Mouse (Mus musculus) embryonic facial prominence, embryonic 10.5 days (tissue): Measurements from ENCODE around the gene Prkce. TPM values are rescaled to one million over a fixed set of nuclear protein-coding genes. Genes with fewer than 3 reads are reported as not detected.

Experiments used
- DNase-seq: peaks from one replicate; pipeline ENCODE4 v3.0.0-alpha.2; 2017; ENCODE audit warnings: low spot score
- H3K27ac ChIP-seq: fragments of 300-500 bp; sonication (generic); replicated peaks from 2 replicates; pipeline ENCODE4 v1.5.1; 2016; ENCODE audit warnings: mild to moderate bottlenecking
- H3K27me3 ChIP-seq: fragments of 300-500 bp; sonication (generic); replicated peaks from 2 replicates; pipeline ENCODE4 v1.6.1; 2016; ENCODE audit warnings: low read depth, mild to moderate bottlenecking; ENCODE audit not compliant: poor library complexity, severe bottlenecking
- H3K36me3 ChIP-seq: fragments of 300-500 bp; sonication (generic); replicated peaks from 2 replicates; pipeline ENCODE4 v1.6.1; 2016; ENCODE audit warnings: mild to moderate bottlenecking, moderate library complexity
- H3K4me1 ChIP-seq: fragments of 300-500 bp; sonication (generic); 2 replicates; pipeline ENCODE4 v1.6.1; 2016
- H3K4me3 ChIP-seq: fragments of 300-500 bp; sonication (generic); 2 replicates; pipeline ENCODE4 v1.5.1; 2016; ENCODE audit warnings: mild to moderate bottlenecking, moderate library complexity
- H3K9me3 ChIP-seq: fragments of 300-500 bp; sonication (generic); 2 replicates; pipeline ENCODE4 v1.6.1; 2016; ENCODE audit warnings: mild to moderate bottlenecking
- WGBS: fragments of 180-500 bp; shearing (Covaris S2); methylation state at CpG from one replicate; pipeline ENCODE4 v1.1.7; 2016; 5-methylcytosine and 5-hydroxymethylcytosine counted together
- polyA plus RNA-seq: library from polyadenylated mRNA; unstranded; fragments of >200 nt; fragmentation: Nextera tagmentation; extraction: Ambion mirVana; gene quantifications from 2 replicates; pipeline ENCODE4 v1.2.1, GENCODE M21; 2016

The Prkce gene
- polyA plus RNA-seq, 1 experiment from 2014 or later: 4.2 TPM

- peaks cover 56% of the 10 kb centered on the region for H3K4me1 ChIP-seq
- no peaks in the 10 kb centered on the region for H3K27me3 ChIP-seq
- no peak overlapping the region for H3K4me3 ChIP-seq
- H3K36me3 ChIP-seq: no peaks in the 10 kb centered on the region
- 93% methylated on average over 11 of the region's 11 CpGs for WGBS
- H3K27ac ChIP-seq: peak overlapping the region; percentile 1; the same call in 1 of the 2 replicates
- no peak for DNase-seq
- H3K9me3 ChIP-seq: no peaks in the 10 kb centered on the region
Observed at GRCm38 (mm10) chr17:86302266-86302665, 134.7 kb downstream of the Prkce start.

- peaks cover 52% of the 10 kb centered on the region for H3K4me1 ChIP-seq
- no peak overlapping the region for H3K4me3 ChIP-seq
- 90% methylated on average over 14 of the region's 14 CpGs for WGBS
- no peaks in the 10 kb centered on the region for H3K9me3 ChIP-seq
- peak overlapping the region; percentile 21; the same call in 1 of the 2 replicates for H3K27ac ChIP-seq
- no peaks in the 10 kb centered on the region for H3K36me3 ChIP-seq
- no peak for DNase-seq
- no peaks in the 10 kb centered on the region for H3K27me3 ChIP-seq
Observed at GRCm38 (mm10) chr17:86302861-86303331, 135.3 kb downstream of the Prkce start.

- H3K4me1 ChIP-seq: peaks cover 52% of the 10 kb centered on the region
- no peaks in the 10 kb centered on the region for H3K36me3 ChIP-seq
- no peaks in the 10 kb centered on the region for H3K27me3 ChIP-seq
- 84% methylated on average over 19 of the region's 19 CpGs for WGBS
- peak; percentile 24 for DNase-seq
- no peaks in the 10 kb centered on the region for H3K9me3 ChIP-seq
- no peak overlapping the region for H3K4me3 ChIP-seq
- H3K27ac ChIP-seq: peak overlapping the region; percentile 21
Observed at GRCm38 (mm10) chr17:86303401-86304243, 136.0 kb downstream of the Prkce start.

GRCm38 (mm10) chr17:86304923-86305630 is 137.5 kb downstream of the Prkce start:
- DNase-seq: no peak
- Histone ChIP-seq H3K27me3 (no peaks in the 10 kb centered on the region), H3K9me3 (no peaks in the 10 kb centered on the region), H3K27ac (no peak overlapping the region; the same call in 1 of the 2 replicates), H3K36me3 (no peaks in the 10 kb centered on the region), H3K4me3 (no peak overlapping the region), H3K4me1 (peaks cover 50% of the 10 kb centered on the region)
- 86% methylated on average over 17 of the region's 17 CpGs for WGBS

GRCm38 (mm10) chr17:86306161-86306560 is 138.6 kb downstream of the Prkce start:
- no peaks in the 10 kb centered on the region for H3K9me3 ChIP-seq
- no peak for DNase-seq
- WGBS: 88% methylated on average over 7 of the region's 7 CpGs
- H3K36me3 ChIP-seq: no peaks in the 10 kb centered on the region
- H3K27me3 ChIP-seq: no peaks in the 10 kb centered on the region
- H3K4me3 ChIP-seq: no peak overlapping the region
- H3K4me1 ChIP-seq: peaks cover 46% of the 10 kb centered on the region
- H3K27ac ChIP-seq: peak overlapping the region; percentile 51; the same call in 1 of the 2 replicates

- no peaks in the 10 kb centered on the region for H3K9me3 ChIP-seq
- H3K36me3 ChIP-seq: no peaks in the 10 kb centered on the region
- H3K27me3 ChIP-seq: no peaks in the 10 kb centered on the region
- 83% methylated on average over 8 of the region's 8 CpGs for WGBS
- peaks cover 22% of the 10 kb centered on the region for H3K4me1 ChIP-seq
- H3K4me3 ChIP-seq: no peak overlapping the region
- H3K27ac ChIP-seq: no peak overlapping the region; the same call in 1 of the 2 replicates
- no peak for DNase-seq
Observed at GRCm38 (mm10) chr17:86313413-86314139, 146.0 kb downstream of the Prkce start.

- H3K4me3 ChIP-seq: no peak overlapping the region
- no peak for DNase-seq
- no peaks in the 10 kb centered on the region for H3K36me3 ChIP-seq
- H3K27ac ChIP-seq: no peak overlapping the region
- 93% methylated on average over 4 of the region's 4 CpGs for WGBS
- H3K4me1 ChIP-seq: peaks cover 18% of the 10 kb centered on the region
- H3K27me3 ChIP-seq: no peaks in the 10 kb centered on the region
- H3K9me3 ChIP-seq: peaks cover 3% of the 10 kb centered on the region; the same call in 1 of the 2 replicates
Observed at GRCm38 (mm10) chr17:86315874-86316273, 148.3 kb downstream of the Prkce start.

- Histone ChIP-seq H3K27ac (no peak overlapping the region), H3K4me3 (no peak overlapping the region), H3K9me3 (peaks cover 3% of the 10 kb centered on the region; the same call in 1 of the 2 replicates), H3K27me3 (no peaks in the 10 kb centered on the region), H3K36me3 (no peaks in the 10 kb centered on the region), H3K4me1 (peaks cover 9% of the 10 kb centered on the region)
- DNase-seq: no peak
- WGBS: 92% methylated on average over 5 of the region's 5 CpGs
Observed at GRCm38 (mm10) chr17:86316771-86317170, 149.2 kb downstream of the Prkce start.

- H3K27ac ChIP-seq: no peak overlapping the region
Observed at GRCm38 (mm10) chr17:86317197-86317596, 149.6 kb downstream of the Prkce start.

GRCm38 (mm10) chr17:86319967-86320602 is 152.5 kb downstream of the Prkce start:
- H3K27ac ChIP-seq: no peak overlapping the region
- no peak for DNase-seq
- 93% methylated on average over 13 of the region's 13 CpGs for WGBS
- no peaks in the 10 kb centered on the region for H3K36me3 ChIP-seq
- H3K9me3 ChIP-seq: peaks cover 3% of the 10 kb centered on the region; the same call in 1 of the 2 replicates
- peaks cover 32% of the 10 kb centered on the region for H3K4me1 ChIP-seq
- H3K4me3 ChIP-seq: no peak overlapping the region
- no peaks in the 10 kb centered on the region for H3K27me3 ChIP-seq

More at GRCm38 (mm10) chr17:86317197-86317596, 149.6 kb downstream of the Prkce start:
- H3K27me3 ChIP-seq: no peaks in the 10 kb centered on the region
- WGBS: 81% methylated on average over 4 of the region's 4 CpGs
- H3K4me1 ChIP-seq: peaks cover 9% of the 10 kb centered on the region
- H3K36me3 ChIP-seq: no peaks in the 10 kb centered on the region
- H3K9me3 ChIP-seq: peaks cover 3% of the 10 kb centered on the region; the same call in 1 of the 2 replicates
- no peak for DNase-seq
- H3K4me3 ChIP-seq: no peak overlapping the region

- Histone ChIP-seq H3K4me1 (peaks cover 36% of the 10 kb centered on the region), H3K36me3 (no peaks in the 10 kb centered on the region), H3K27me3 (no peaks in the 10 kb centered on the region), H3K27ac (no peak overlapping the region), H3K9me3 (peaks cover 3% of the 10 kb centered on the region; the same call in 1 of the 2 replicates), H3K4me3 (no peak overlapping the region)
- no peak for DNase-seq
- 83% methylated on average over 5 of the region's 5 CpGs for WGBS
Observed at GRCm38 (mm10) chr17:86322840-86323239, 155.3 kb downstream of the Prkce start.
